Mouse (Mus musculus) erythroblast, embryonic 14.5 days (primary cell): ENCODE measurements around the gene Frmd5. TPM values are rescaled to one million over a fixed set of nuclear protein-coding genes. Genes with fewer than 3 reads are reported as not detected.
A peak's percentile ranks its signal among the peaks of the same experiment; 100 is the strongest.

Experiments
- H3K27me3 ChIP-seq: 2 replicates; pipeline ENCODE4 v1.6.1; 2012; ENCODE audit warnings: inconsistent platforms; ENCODE audit not compliant: control insufficient read depth
- H3K36me3 ChIP-seq: 2 replicates; pipeline ENCODE4 v1.6.1; 2012; ENCODE audit warnings: mild to moderate bottlenecking, inconsistent platforms; ENCODE audit not compliant: control insufficient read depth
- H3K4me1 ChIP-seq: 2 replicates; pipeline ENCODE4 v1.6.1; 2012; ENCODE audit warnings: inconsistent platforms; ENCODE audit not compliant: control insufficient read depth
- H3K4me3 ChIP-seq: replicated peaks from 2 replicates; pipeline ENCODE3; 2012; ENCODE audit warnings: moderate library complexity, mild to moderate bottlenecking, inconsistent platforms
- H3K9me3 ChIP-seq: 2 replicates; pipeline ENCODE4 v1.6.1; 2012; ENCODE audit warnings: low read length, inconsistent platforms, mixed read lengths; ENCODE audit not compliant: control insufficient read depth
- GATA1 ChIP-seq: IDR thresholded peaks from 2 replicates; pipeline ENCODE4 v1.6.1; 2012; ENCODE audit warnings: low read length, inconsistent platforms, mixed read lengths
- TAL1 ChIP-seq: IDR thresholded peaks from 3 replicates; pipeline ENCODE4 v1.6.1; 2012; ENCODE audit warnings: low read length, inconsistent platforms, mixed read lengths
- polyA plus RNA-seq: library from polyadenylated mRNA; stranded (reverse); fragments of >175 nt; gene quantifications from 2 replicates; pipeline ENCODE4 v1.2.3, GENCODE M21; 2012

The Frmd5 gene
- polyA plus RNA-seq, 1 experiment: not detected

DNA sequence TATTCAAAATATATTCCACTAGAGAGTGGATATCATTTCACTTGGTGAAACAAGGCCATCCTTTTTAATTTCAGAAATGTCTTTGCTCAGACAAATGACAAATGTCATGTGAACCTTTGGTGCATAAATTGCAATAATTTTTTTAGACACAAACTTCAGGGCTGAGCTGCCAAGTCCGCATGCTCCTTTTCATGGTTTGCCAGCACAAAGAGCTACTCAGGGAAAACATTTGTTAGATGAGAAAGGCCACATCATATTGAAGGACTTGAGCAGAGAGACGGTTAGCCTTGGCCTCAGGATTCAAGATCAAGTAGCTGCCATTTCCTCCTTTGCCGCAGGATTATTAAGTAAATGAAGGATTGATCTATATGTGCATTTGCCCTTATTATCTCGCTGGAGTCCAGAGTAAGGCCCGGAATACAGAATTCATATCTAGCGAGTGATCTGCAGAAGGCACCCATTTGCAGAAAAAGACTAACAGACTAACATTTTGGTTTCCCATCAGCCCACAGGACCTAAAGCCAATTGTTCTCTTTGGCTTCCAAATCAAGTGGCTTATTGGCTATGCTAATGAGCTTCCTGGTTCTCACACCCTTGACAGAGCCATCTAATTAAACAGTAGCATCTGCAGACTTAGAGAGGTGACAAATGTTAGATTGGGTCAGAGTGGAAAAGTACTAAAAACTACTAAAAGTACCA is 146.3 kb downstream of the Frmd5 start:
- H3K9me3 ChIP-seq: no peaks in the 10 kb centered on the region
- no peaks in the 10 kb centered on the region for H3K36me3 ChIP-seq
- no peaks in the 10 kb centered on the region; the same call in 1 of the 2 replicates for H3K27me3 ChIP-seq
- no peak overlapping the region for H3K4me3 ChIP-seq
- TF ChIP-seq GATA1 (no peak), TAL1 (no peak)
- H3K4me1 ChIP-seq: peaks cover 43% of the 10 kb centered on the region

DNA sequence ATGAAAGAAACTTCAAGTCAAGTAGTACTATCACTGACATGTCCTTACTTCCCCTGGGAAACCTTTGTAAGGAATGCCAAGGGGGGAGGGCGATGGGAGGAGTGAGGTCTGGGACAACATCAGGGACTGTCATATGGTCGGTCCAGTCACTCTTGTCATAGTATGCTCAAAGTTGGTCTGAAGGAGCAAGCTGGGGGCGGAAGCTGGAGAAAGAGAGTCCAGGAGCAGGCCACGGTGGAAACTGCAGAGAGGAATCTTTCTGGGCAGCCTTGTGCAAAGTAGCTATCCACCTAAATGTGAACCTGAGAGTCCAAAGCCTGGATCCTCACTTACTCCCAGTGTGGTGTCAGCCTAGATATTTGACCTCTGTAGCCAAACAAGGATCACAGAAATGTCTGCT is 147.5 kb downstream of the Frmd5 start:
- Histone ChIP-seq H3K27me3 (peaks cover 9% of the 10 kb centered on the region), H3K4me3 (no peak overlapping the region), H3K36me3 (no peaks in the 10 kb centered on the region), H3K4me1 (peaks cover 41% of the 10 kb centered on the region), H3K9me3 (no peaks in the 10 kb centered on the region)
- TF ChIP-seq TAL1: no peak
- TF ChIP-seq GATA1: no peak

DNA sequence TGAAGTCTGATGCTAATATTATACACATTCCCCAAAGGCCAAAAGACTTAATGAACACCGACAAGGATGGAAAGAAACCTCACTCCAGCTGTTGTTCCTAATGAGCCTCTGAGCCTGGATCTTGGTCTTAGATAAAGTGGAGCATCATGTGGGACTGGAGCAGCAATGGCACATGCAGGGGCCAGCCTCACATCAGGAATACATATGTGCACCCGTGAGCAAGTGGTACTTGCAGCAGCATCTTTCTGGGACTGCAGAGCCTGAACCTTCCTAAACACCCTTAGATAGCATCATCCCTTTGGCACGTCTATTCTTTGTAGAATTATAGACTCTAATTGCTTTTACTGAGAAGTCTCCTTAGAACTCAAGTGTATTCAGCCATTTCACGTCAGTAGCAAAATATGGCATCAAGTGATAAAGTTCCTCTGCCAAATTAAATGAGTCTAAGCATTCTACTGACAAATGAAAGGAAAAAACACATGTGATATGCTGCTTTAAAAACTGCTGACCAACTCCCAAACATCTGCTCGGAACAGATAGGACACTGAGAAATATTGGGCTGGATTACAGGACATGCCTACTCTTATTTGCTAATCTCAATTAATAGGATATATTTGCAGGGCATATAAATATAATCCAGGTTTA is 148.6 kb downstream of the Frmd5 start:
- no peaks in the 10 kb centered on the region for H3K36me3 ChIP-seq
- H3K4me3 ChIP-seq: peak overlapping the region; percentile 37
- no peak; the same call in 1 of the 2 replicates for TF ChIP-seq GATA1
- peak; percentile 71 for TF ChIP-seq TAL1
- H3K27me3 ChIP-seq: peaks cover 14% of the 10 kb centered on the region
- no peaks in the 10 kb centered on the region for H3K9me3 ChIP-seq
- peaks cover 40% of the 10 kb centered on the region for H3K4me1 ChIP-seq

DNA sequence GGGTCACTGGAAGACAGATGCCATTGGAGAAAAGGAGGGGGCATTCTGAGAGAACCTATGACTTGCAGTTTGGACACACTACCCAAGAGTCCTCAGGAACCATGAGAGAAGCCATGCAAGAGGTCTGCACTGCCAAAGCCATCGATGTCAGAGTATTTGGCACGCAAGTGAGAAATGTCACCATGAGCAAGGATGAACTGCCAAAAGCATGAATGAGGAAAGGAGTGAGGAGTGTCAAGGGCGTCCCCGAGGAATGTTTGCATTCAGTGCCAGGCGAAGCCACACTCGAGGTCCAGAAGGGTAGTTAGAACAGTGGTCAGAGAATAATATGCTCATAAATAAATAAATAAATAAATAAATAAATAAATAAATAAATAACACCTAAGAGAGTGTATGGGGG is 150.9 kb downstream of the Frmd5 start:
- Histone ChIP-seq H3K4me3 (no peak overlapping the region), H3K27me3 (peaks cover 14% of the 10 kb centered on the region), H3K4me1 (peaks cover 40% of the 10 kb centered on the region), H3K9me3 (no peaks in the 10 kb centered on the region), H3K36me3 (no peaks in the 10 kb centered on the region)
- TF ChIP-seq TAL1: no peak

DNA sequence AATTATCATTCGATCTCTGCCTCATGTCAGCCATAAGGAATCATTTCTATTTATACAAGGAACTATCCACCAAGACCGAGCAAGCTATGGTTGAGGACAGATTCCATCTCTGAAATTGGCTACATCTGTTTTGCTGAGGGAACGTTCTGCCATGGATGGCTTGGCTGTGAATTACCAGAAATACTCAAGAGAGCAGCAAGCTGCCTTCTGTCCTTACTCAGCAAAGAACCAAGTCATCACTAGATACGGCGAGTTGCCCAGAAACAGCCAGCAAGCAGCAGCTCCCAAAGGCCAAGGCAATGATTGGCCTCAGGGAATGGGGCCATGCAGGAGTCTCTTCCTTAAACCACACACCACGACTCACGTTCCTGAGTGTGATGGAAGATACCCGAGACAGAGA is 151.8 kb downstream of the Frmd5 start:
- TF ChIP-seq GATA1 (no peak), TAL1 (no peak)
- peaks cover 35% of the 10 kb centered on the region for H3K4me1 ChIP-seq
- peaks cover 14% of the 10 kb centered on the region for H3K27me3 ChIP-seq
- H3K9me3 ChIP-seq: no peaks in the 10 kb centered on the region
- H3K4me3 ChIP-seq: no peak overlapping the region
- no peaks in the 10 kb centered on the region for H3K36me3 ChIP-seq

DNA sequence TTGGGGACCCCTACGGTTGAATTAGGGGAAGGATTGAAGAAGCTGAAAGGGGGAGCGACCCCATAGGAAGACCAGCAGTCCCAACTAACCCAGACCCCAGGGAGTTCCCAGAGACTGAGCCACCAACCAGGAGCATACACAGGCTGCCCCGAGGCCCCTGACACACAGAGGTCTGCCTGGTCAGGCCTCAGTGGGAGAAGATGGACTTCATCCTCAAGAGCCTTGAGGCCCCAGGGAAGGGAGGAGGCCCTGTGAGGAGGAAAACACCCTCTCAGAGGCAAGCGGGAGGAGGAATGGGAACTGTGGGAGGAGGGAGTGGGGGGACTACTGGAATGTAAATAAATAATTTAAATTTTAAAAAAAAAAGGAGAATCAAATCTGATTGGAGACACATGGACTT is 160.4 kb downstream of the Frmd5 start:
- Histone ChIP-seq H3K9me3 (no peaks in the 10 kb centered on the region), H3K4me3 (no peak overlapping the region), H3K27me3 (no peaks in the 10 kb centered on the region), H3K36me3 (no peaks in the 10 kb centered on the region), H3K4me1 (no peaks in the 10 kb centered on the region)
- TF ChIP-seq GATA1 (no peak), TAL1 (no peak)

DNA sequence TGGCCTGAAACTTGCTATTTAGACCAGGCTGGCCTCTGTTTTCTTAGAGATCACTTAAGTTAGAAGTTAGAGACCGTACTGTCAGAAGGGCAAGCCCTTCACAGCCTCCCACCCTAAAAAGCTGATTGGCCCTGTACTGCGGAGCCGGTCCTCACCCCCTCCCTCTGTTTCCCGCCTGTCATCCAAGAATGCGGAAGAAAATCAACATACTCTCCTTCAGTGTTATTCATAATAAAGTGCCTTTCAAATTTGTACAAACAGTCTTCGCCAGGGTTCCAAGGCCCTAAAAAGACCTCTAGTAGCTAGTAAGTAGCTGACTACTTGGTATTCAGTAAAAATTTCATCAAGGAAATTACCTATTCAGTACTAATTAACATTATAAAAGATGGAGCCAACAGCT is 164.0 kb downstream of the Frmd5 start:
- H3K27me3 ChIP-seq: no peaks in the 10 kb centered on the region
- no peaks in the 10 kb centered on the region for H3K9me3 ChIP-seq
- H3K36me3 ChIP-seq: no peaks in the 10 kb centered on the region
- TF ChIP-seq GATA1 (no peak), TAL1 (no peak)
- H3K4me1 ChIP-seq: no peaks in the 10 kb centered on the region
- no peak overlapping the region for H3K4me3 ChIP-seq

DNA sequence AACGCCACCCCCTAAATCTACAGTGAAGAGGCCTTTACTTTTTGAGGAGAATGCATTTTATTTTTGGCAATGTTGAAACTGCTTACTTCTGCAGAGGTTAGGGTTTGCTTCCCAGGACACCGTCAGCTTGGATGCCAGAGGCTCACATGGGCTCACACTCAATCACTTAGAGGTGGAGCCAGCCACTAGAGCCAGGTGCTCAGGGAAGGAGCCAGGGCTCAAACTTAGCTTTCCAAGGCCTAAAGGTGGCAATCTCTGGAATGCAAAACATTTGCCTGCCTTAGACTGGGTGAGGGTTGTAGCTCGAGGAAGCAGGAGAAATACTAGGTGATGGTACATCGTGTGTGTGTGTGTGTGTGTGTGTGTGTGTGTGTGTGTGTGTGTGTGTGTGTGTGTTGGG is 174.8 kb downstream of the Frmd5 start:
- no peaks in the 10 kb centered on the region for H3K36me3 ChIP-seq
- H3K4me3 ChIP-seq: no peak overlapping the region
- no peaks in the 10 kb centered on the region for H3K9me3 ChIP-seq
- TF ChIP-seq TAL1 (no peak), GATA1 (no peak)
- H3K27me3 ChIP-seq: no peaks in the 10 kb centered on the region
- H3K4me1 ChIP-seq: no peaks in the 10 kb centered on the region

DNA sequence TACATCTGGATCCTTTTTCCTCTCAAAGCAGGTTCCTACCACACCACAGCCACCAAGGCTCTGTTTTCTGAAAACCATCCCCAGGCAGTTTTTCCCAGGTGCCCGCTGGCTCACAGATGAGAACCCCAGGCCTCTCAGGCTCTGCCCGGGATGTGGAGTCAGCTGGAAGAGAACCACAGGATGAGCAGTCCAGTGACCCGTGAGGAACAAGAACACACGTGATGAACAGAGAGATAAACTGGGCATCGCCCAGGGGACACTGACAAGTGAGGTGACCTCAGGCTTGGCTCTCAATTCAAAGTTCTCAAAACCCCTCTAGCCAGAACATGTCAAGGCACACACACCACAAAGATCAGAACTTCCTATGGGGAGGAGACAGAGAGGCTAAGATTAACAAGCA is 176.6 kb downstream of the Frmd5 start:
- Histone ChIP-seq H3K27me3 (no peaks in the 10 kb centered on the region), H3K4me3 (no peak overlapping the region), H3K36me3 (no peaks in the 10 kb centered on the region), H3K9me3 (no peaks in the 10 kb centered on the region), H3K4me1 (no peaks in the 10 kb centered on the region)
- TF ChIP-seq TAL1 (no peak), GATA1 (no peak)
